Mouse (Mus musculus) hindbrain, embryonic 10.5 days (tissue): Measurements from ENCODE around the gene Ralgps1. TPM values are rescaled to one million over a fixed set of nuclear protein-coding genes. Genes with fewer than 3 reads are reported as not detected.
A peak's percentile ranks its signal among the peaks of the same experiment; 100 is the strongest.
"Not testable (repeated sequence)": the region's sequence is repeated elsewhere in the genome, so short reads cannot be mapped to it uniquely, and the experiment has no call there.

Experiments used
- DNase-seq: peaks from one replicate; pipeline ENCODE4 v3.0.0-alpha.2; 2017; ENCODE audit warnings: low spot score
- H3K27ac ChIP-seq: fragments of 300-500 bp; sonication (generic); 2 replicates; pipeline ENCODE4 v1.5.1; 2016; ENCODE audit warnings: mild to moderate bottlenecking, moderate library complexity
- H3K27me3 ChIP-seq: fragments of 300-500 bp; sonication (generic); 2 replicates; pipeline ENCODE4 v1.6.1; 2016; ENCODE audit warnings: mild to moderate bottlenecking; ENCODE audit not compliant: poor library complexity, insufficient read depth, severe bottlenecking
- H3K36me3 ChIP-seq: fragments of 300-500 bp; sonication (generic); 2 replicates; pipeline ENCODE4 v1.6.1; 2016; ENCODE audit warnings: mild to moderate bottlenecking, moderate library complexity
- H3K4me1 ChIP-seq: fragments of 300-500 bp; sonication (generic); replicated peaks from 2 replicates; pipeline ENCODE4 v1.6.1; 2016; ENCODE audit warnings: mild to moderate bottlenecking
- H3K4me3 ChIP-seq: fragments of 300-500 bp; sonication (generic); 2 replicates; pipeline ENCODE4 v1.5.1; 2016; ENCODE audit warnings: mild to moderate bottlenecking, moderate library complexity
- H3K9me3 ChIP-seq: fragments of 300-500 bp; sonication (generic); 2 replicates; pipeline ENCODE4 v1.6.1; 2016; ENCODE audit warnings: mild to moderate bottlenecking, moderate library complexity
- WGBS: fragments of 180-500 bp; shearing (Covaris S2); methylation state at CpG from one replicate; pipeline ENCODE4 v1.1.7; 2016; 5-methylcytosine and 5-hydroxymethylcytosine counted together
- polyA plus RNA-seq: library from polyadenylated mRNA; unstranded; fragments of >200 nt; fragmentation: Nextera tagmentation; extraction: Ambion mirVana; gene quantifications from 2 replicates; pipeline ENCODE4 v1.2.1, GENCODE M21; 2016

Ralgps1 gene
- polyA plus RNA-seq, 1 experiment from 2014 or later: 12.2 TPM

DNA sequence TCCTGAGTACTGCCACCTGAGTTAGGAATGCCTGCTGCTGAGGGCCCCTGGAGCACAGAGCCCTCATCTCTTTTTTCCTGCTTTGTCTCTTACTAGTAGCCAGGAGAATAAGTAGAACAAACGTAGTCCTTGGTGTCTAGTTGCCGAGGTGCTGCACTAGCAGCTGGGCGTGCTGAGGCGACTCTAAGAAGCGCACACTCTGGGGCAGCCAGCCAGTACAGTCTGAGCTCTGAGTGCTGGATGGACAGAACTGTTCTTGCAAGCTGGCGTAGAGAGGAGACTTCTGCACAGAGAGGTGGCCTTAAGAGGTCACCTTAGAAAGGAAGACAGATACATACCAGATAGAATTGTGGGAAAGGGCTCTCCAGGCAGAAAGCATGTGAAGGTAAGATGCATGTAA lies 151.0 kb downstream of the Ralgps1 start:
- WGBS: 83% methylated on average over 6 of the region's 6 CpGs
- no peak for DNase-seq
- Histone ChIP-seq H3K4me3 (no peak overlapping the region), H3K36me3 (peaks cover 40% of the 10 kb centered on the region), H3K4me1 (peaks cover 57% of the 10 kb centered on the region), H3K9me3 (no peaks in the 10 kb centered on the region), H3K27me3 (no peaks in the 10 kb centered on the region), H3K27ac (0 out of 2 replicates have a peak overlapping the region, but pooled peaks have one; percentile 25)

DNA sequence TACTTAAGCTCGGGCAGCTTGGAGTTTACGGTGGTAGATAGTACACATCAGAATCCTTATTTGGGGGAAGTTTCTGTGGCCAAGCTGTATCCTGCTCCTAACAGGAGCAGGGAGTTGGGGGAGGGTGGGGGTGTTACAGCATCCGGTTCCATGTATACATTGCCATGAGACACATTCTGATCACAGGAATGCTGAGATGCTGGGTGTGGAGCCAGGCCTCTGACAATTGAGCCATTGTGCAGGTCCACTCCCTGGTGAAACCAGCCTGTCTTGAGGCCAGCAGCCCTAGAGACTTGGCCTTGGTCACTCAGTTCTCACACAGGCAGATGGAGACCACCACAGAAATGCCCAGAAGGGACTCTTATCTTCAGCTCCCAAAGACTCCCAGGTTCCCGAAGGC lies 151.6 kb downstream of the Ralgps1 start:
- 85% methylated on average over 4 of the region's 4 CpGs for WGBS
- 0 out of 2 replicates have a peak overlapping the region, but pooled peaks have one; percentile 25 for H3K27ac ChIP-seq
- no peaks in the 10 kb centered on the region for H3K9me3 ChIP-seq
- H3K36me3 ChIP-seq: peaks cover 34% of the 10 kb centered on the region
- DNase-seq: peak; percentile 19
- H3K27me3 ChIP-seq: no peaks in the 10 kb centered on the region
- H3K4me1 ChIP-seq: peaks cover 60% of the 10 kb centered on the region
- no peak overlapping the region for H3K4me3 ChIP-seq

GRCm38 (mm10) chr2:33218903-33219625 lies 152.2 kb downstream of the Ralgps1 start:
- Histone ChIP-seq H3K27ac (peak overlapping the region; percentile 13; the same call in 1 of the 2 replicates), H3K4me3 (no peak overlapping the region), H3K4me1 (peaks cover 60% of the 10 kb centered on the region), H3K9me3 (no peaks in the 10 kb centered on the region), H3K27me3 (no peaks in the 10 kb centered on the region), H3K36me3 (peaks cover 32% of the 10 kb centered on the region)
- no peak for DNase-seq
- 70% methylated on average over 11 of the region's 11 CpGs for WGBS

- DNase-seq: no peak
- peak overlapping the region; percentile 64 for H3K4me3 ChIP-seq
- H3K36me3 ChIP-seq: peaks cover 23% of the 10 kb centered on the region
- H3K4me1 ChIP-seq: peaks cover 60% of the 10 kb centered on the region
- 58% methylated on average over 3 of the region's 3 CpGs for WGBS
- H3K9me3 ChIP-seq: no peaks in the 10 kb centered on the region
- H3K27ac ChIP-seq: peak overlapping the region; percentile 96
- no peaks in the 10 kb centered on the region for H3K27me3 ChIP-seq
Observed at GRCm38 (mm10) chr2:33217425-33217794, 153.9 kb downstream of the Ralgps1 start.

- Histone ChIP-seq H3K4me3 (peak overlapping the region; percentile 64), H3K27me3 (no peaks in the 10 kb centered on the region), H3K36me3 (peaks cover 17% of the 10 kb centered on the region), H3K27ac (peak overlapping the region; percentile 96), H3K9me3 (no peaks in the 10 kb centered on the region), H3K4me1 (peaks cover 60% of the 10 kb centered on the region)
- 8% methylated on average over 18 of the region's 18 CpGs for WGBS
- peak; percentile 18 for DNase-seq
Observed at GRCm38 (mm10) chr2:33216645-33217424, 154.5 kb downstream of the Ralgps1 start.

DNA sequence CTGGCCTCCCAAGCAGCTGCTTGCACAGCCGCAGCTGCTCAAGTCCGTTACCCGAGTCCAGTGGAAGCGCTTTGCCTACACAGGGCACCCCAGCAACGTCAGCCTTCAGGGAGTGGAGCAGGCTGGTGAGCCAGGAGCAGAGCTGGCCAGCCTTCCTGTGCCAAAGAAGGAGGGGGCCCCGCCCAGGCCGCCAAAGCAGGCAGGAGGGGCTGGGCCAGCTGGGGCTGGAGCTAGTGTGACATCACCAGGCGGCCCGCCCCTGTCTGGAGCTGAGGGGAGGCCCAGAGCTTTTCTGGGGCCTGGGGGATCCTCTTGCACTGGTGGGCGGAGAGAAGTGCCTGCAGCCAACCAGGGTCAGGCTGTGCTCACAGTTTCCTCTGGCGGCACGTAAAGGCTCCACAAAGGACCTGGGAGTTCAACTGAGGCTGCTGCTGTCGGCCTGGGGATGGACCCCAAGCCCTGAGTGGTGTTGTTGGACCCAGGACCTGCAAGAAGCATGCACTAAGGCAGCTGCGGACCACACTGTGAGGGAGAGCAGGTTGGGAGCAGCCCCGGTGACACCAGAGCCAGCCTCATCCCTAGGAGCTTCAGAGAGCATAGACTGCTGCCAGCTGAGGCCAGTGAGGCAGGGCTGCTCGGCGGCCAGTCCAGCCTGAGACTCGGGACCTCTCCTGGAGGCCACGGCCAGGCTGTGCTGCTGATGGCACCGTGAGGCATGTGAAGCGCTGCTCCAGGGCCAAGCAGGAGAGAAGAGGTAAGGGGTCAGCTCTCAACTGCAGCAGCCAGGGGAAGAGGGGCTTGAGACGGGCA lies 155.4 kb downstream of the Ralgps1 start, which contains the start of gene Angptl2:
Angptl2 (plus strand) TSS at position 370 of the 810 bp plus-strand sequence.
- Histone ChIP-seq H3K27ac (peak within 1 kb of the TSS; percentile 96), H3K36me3 (peaks cover 9% of the 10 kb centered on the region), H3K9me3 (no peaks in the 10 kb centered on the region), H3K27me3 (no peaks in the 10 kb centered on the region), H3K4me3 (peak within 1 kb of the TSS; percentile 64), H3K4me1 (peaks cover 62% of the 10 kb centered on the region)
- under 1% methylated on average over 22 of the region's 22 CpGs for WGBS
- DNase-seq: peak; percentile 95

DNA sequence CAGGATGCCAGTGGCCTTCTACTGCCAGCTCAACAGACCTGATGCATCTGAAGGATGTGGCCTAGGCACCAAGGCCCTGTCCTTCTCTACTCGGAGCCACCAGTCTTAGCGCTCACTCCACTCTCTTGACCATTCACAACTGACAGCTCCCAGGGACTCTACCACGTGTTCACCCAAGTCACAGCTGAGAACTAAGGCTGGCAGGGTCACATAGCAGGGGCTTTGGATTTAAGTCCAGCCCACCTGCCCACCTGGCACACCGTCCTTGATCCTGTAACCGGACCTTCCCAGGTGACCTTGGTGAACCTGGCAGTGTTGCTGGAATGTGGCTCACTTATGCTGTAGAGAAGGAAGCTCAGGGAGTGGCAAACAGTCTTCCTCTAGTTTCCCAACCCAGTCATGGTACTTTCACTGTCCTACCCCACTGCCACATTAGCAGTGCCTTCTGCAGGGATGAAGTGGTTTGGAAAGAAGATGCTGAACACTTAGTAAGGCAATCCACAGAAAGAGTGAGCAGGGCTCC lies 156.0 kb downstream of the Ralgps1 start:
- Histone ChIP-seq H3K9me3 (no peaks in the 10 kb centered on the region), H3K27me3 (no peaks in the 10 kb centered on the region), H3K4me1 (peaks cover 61% of the 10 kb centered on the region), H3K27ac (peak overlapping the region; percentile 96), H3K4me3 (peak overlapping the region; percentile 64), H3K36me3 (0 out of 2 replicates have a peak, but pooled peaks cover 2% of the 10 kb centered on the region)
- 79% methylated on average over 5 of the region's 5 CpGs for WGBS
- DNase-seq: no peak

DNA sequence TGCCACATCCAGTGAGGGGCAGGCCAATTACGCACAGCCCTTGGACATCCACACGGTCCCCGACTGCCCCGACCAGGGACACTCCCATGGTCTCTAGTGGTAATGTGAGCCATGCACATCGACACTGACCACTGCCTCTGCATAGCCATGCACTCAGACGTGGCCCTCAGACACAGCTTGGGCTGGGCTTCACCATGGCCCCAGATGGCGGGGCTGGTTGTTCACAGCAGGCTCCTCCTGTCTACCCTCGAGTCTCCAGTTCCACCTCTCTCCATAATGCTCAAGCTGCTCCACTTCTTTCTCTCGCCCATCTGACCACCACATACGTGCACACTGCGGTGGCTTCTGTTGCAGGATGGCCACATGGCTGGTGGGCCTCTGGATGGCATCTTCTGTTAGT lies 160.0 kb downstream of the Ralgps1 start:
- 77% methylated on average over 11 of the region's 11 CpGs for WGBS
- H3K4me3 ChIP-seq, H3K36me3 ChIP-seq, H3K9me3 ChIP-seq, DNase-seq, H3K27me3 ChIP-seq: not testable (repeated sequence)
- Histone ChIP-seq H3K27ac (peak overlapping the region; percentile 23; the same call in 1 of the 2 replicates), H3K4me1 (peaks cover 36% of the 10 kb centered on the region)

- H3K4me1 ChIP-seq: peaks cover 36% of the 10 kb centered on the region
- 79% methylated on average over 2 of the region's 2 CpGs for WGBS
Observed at GRCm38 (mm10) chr2:33210841-33211240, 160.4 kb downstream of the Ralgps1 start.

DNA sequence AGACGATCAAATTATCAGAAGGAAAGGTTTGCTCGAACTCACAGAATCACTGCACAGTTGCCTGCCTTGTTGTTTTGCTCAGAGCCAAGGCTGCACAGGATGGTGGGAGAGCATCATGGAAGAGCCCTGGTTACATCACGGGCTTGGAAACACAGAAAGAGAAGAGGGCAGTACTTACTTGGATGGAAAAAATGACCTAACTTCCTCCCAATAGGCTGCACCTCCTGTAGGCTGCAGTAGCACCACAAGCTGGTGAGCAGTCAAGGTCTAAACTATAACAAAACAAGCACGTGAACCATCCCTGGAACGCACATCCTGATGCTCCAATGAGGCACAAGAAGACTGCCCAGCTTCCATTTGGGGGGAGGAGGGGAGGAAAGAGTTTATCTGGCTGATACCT lies 163.2 kb downstream of the Ralgps1 start:
- Histone ChIP-seq H3K27me3 (no peaks in the 10 kb centered on the region), H3K27ac (no peak overlapping the region), H3K4me1 (peaks cover 40% of the 10 kb centered on the region), H3K36me3 (no peaks in the 10 kb centered on the region), H3K4me3 (no peak overlapping the region), H3K9me3 (no peaks in the 10 kb centered on the region)
- DNase-seq: no peak
- WGBS: 90% methylated on average over 5 of the region's 5 CpGs

More at GRCm38 (mm10) chr2:33210841-33211240, 160.4 kb downstream of the Ralgps1 start:
- Histone ChIP-seq H3K9me3 (no peaks in the 10 kb centered on the region), H3K27me3 (no peaks in the 10 kb centered on the region), H3K36me3 (no peaks in the 10 kb centered on the region), H3K4me3 (no peak overlapping the region), H3K27ac (peak overlapping the region; percentile 23)
- no peak for DNase-seq

DNA sequence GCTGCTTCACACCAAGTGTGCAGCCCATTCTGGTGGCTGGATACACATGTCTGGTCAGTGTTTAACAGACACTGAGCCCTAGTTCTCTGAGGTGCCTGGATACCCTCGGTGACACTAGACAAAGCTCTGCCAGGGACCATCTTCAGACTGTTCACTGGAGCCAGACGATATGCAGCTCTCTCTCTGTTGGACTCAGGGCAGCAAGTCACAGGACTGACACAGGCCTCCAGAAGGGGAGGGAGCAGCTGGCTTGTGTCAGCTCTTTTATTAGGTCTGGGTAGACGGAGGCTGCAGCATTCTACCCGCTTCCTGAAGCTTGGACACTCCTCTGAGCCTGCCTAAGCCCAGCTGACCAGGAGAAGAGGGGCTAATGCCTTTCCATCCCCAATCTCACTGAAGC lies 164.2 kb downstream of the Ralgps1 start:
- 28% methylated on average over 4 of the region's 4 CpGs for WGBS
- H3K27ac ChIP-seq: peak overlapping the region; percentile 54
- no peaks in the 10 kb centered on the region for H3K36me3 ChIP-seq
- H3K4me3 ChIP-seq: no peak overlapping the region
- no peaks in the 10 kb centered on the region for H3K27me3 ChIP-seq
- peaks cover 41% of the 10 kb centered on the region for H3K4me1 ChIP-seq
- no peaks in the 10 kb centered on the region for H3K9me3 ChIP-seq
- no peak for DNase-seq

- no peak overlapping the region for H3K4me3 ChIP-seq
- H3K4me1 ChIP-seq: peaks cover 42% of the 10 kb centered on the region
- 66% methylated on average over 14 of the region's 14 CpGs for WGBS
- H3K9me3 ChIP-seq: no peaks in the 10 kb centered on the region
- H3K27me3 ChIP-seq: no peaks in the 10 kb centered on the region
- H3K36me3 ChIP-seq: no peaks in the 10 kb centered on the region
- peak overlapping the region; percentile 12; the same call in 1 of the 2 replicates for H3K27ac ChIP-seq
- DNase-seq: no peak
Observed at GRCm38 (mm10) chr2:33205939-33206525, 165.3 kb downstream of the Ralgps1 start.
